Mouse (Mus musculus) forebrain, embryonic 16.5 days (tissue): ENCODE data around the gene Cftr. TPM values are rescaled to one million over a fixed set of nuclear protein-coding genes. Genes with fewer than 3 reads are reported as not detected.

ENCODE experiments used
- ATAC-seq: fragments of 200-750 bp; cut with Nextera tagmentation; 2 replicates; pipeline ENCODE4 v1.8.0; 2017; ENCODE audit warnings: mild to moderate bottlenecking, moderate library complexity
- H3K27ac ChIP-seq: fragments of 300-500 bp; sonication (generic); 2 replicates; pipeline ENCODE4 v1.5.1; 2014; ENCODE audit warnings: low read length, control low read depth
- H3K27me3 ChIP-seq: fragments of 300-500 bp; sonication (generic); replicated peaks from 2 replicates; pipeline ENCODE4 v1.6.1; 2014; ENCODE audit warnings: low read length; ENCODE audit not compliant: control insufficient read depth, insufficient read depth
- H3K36me3 ChIP-seq: fragments of 300-500 bp; sonication (generic); 2 replicates; pipeline ENCODE4 v1.6.1; 2014; ENCODE audit not compliant: control insufficient read depth, insufficient read depth
- H3K4me1 ChIP-seq: fragments of 300-500 bp; sonication (generic); replicated peaks from 2 replicates; pipeline ENCODE4 v1.6.1; 2014; ENCODE audit warnings: low read length; ENCODE audit not compliant: control insufficient read depth, insufficient read depth
- H3K4me2 ChIP-seq: fragments of 300-500 bp; sonication (generic); 2 replicates; pipeline ENCODE4 v1.6.1; 2014; ENCODE audit warnings: mild to moderate bottlenecking, low read length, control low read depth
- H3K4me3 ChIP-seq: fragments of 300-500 bp; sonication (generic); replicated peaks from 2 replicates; pipeline ENCODE4 v1.5.1; 2014; ENCODE audit warnings: mild to moderate bottlenecking, low read length, control low read depth
- H3K9ac ChIP-seq: fragments of 300-500 bp; sonication (generic); replicated peaks from 2 replicates; pipeline ENCODE4 v1.6.1; 2014; ENCODE audit warnings: low read depth, low read length, control low read depth
- H3K9me3 ChIP-seq: fragments of 300-500 bp; sonication (generic); 2 replicates; pipeline ENCODE4 v1.6.1; 2016; ENCODE audit warnings: low read length; ENCODE audit not compliant: control insufficient read depth
- WGBS: fragments of 180-500 bp; shearing (Covaris S2); extraction: QIAGEN DNeasy Blood & Tissue Kit; methylation state at CpG from one replicate; pipeline ENCODE4 v1.1.7; 2014; 5-methylcytosine and 5-hydroxymethylcytosine counted together
- polyA plus RNA-seq: library from polyadenylated mRNA; unstranded; fragments of >200 nt; fragmentation: Nextera tagmentation; extraction: Ambion mirVana; gene quantifications from 2 replicates; pipeline ENCODE4 v1.2.1, GENCODE M21; 2015

Cftr gene
- polyA plus RNA-seq, 1 experiment from 2014 or later = 0.32 TPM

GRCm38 (mm10) chr6:18182903-18183302 lies 12.4 kb downstream of the Cftr start:
- ATAC-seq = no peak
- H3K4me3 ChIP-seq = no peak overlapping the region
- H3K9me3 ChIP-seq = no peaks in the 10 kb centered on the region
- no peak overlapping the region for H3K9ac ChIP-seq
- H3K36me3 ChIP-seq = no peaks in the 10 kb centered on the region
- H3K27me3 ChIP-seq = no peaks in the 10 kb centered on the region
- H3K4me2 ChIP-seq = no peak overlapping the region
- H3K27ac ChIP-seq = no peak overlapping the region
- no peaks in the 10 kb centered on the region for H3K4me1 ChIP-seq

- WGBS = 92% methylated on average over 1 of the region's 1 CpGs
Measured at GRCm38 (mm10) chr6:18220691-18221090, 50.2 kb downstream of the Cftr start.

GRCm38 (mm10) chr6:18223206-18223605 lies 52.7 kb downstream of the Cftr start:
- no peak for ATAC-seq
- Histone ChIP-seq H3K4me1 (no peaks in the 10 kb centered on the region), H3K9ac (no peak overlapping the region), H3K4me3 (no peak overlapping the region), H3K9me3 (no peaks in the 10 kb centered on the region), H3K4me2 (no peak overlapping the region), H3K27ac (no peak overlapping the region), H3K36me3 (no peaks in the 10 kb centered on the region), H3K27me3 (no peaks in the 10 kb centered on the region)
- 95% methylated on average over 4 of the region's 4 CpGs for WGBS

More at GRCm38 (mm10) chr6:18220691-18221090, 50.2 kb downstream of the Cftr start:
- no peak for ATAC-seq
- no peaks in the 10 kb centered on the region for H3K9me3 ChIP-seq
- H3K4me2 ChIP-seq = no peak overlapping the region
- H3K27me3 ChIP-seq = no peaks in the 10 kb centered on the region
- no peaks in the 10 kb centered on the region for H3K36me3 ChIP-seq
- H3K27ac ChIP-seq = no peak overlapping the region
- H3K4me1 ChIP-seq = no peaks in the 10 kb centered on the region
- no peak overlapping the region for H3K9ac ChIP-seq
- no peak overlapping the region for H3K4me3 ChIP-seq

GRCm38 (mm10) chr6:18225157-18225556 lies 54.7 kb downstream of the Cftr start:
- Histone ChIP-seq H3K4me1 (no peaks in the 10 kb centered on the region), H3K4me2 (no peak overlapping the region), H3K36me3 (no peaks in the 10 kb centered on the region), H3K4me3 (no peak overlapping the region), H3K27me3 (no peaks in the 10 kb centered on the region), H3K9me3 (no peaks in the 10 kb centered on the region), H3K27ac (no peak overlapping the region), H3K9ac (no peak overlapping the region)
- WGBS = 9% methylated on average over 3 of the region's 3 CpGs
- no peak for ATAC-seq

- no peaks in the 10 kb centered on the region for H3K36me3 ChIP-seq
- H3K4me1 ChIP-seq = no peaks in the 10 kb centered on the region
- no peak overlapping the region for H3K4me3 ChIP-seq
- H3K9ac ChIP-seq = no peak overlapping the region
- WGBS = 6% methylated on average over 1 of the region's 1 CpGs
- no peaks in the 10 kb centered on the region for H3K27me3 ChIP-seq
- no peak for ATAC-seq
- H3K4me2 ChIP-seq = no peak overlapping the region
- H3K27ac ChIP-seq = no peak overlapping the region
- H3K9me3 ChIP-seq = no peaks in the 10 kb centered on the region
Measured at GRCm38 (mm10) chr6:18246495-18246894, 76.0 kb downstream of the Cftr start.

GRCm38 (mm10) chr6:18247891-18248463 lies 77.5 kb downstream of the Cftr start:
- Histone ChIP-seq H3K27me3 (no peaks in the 10 kb centered on the region), H3K9me3 (no peaks in the 10 kb centered on the region), H3K36me3 (no peaks in the 10 kb centered on the region), H3K27ac (no peak overlapping the region), H3K9ac (no peak overlapping the region), H3K4me3 (no peak overlapping the region), H3K4me2 (no peak overlapping the region), H3K4me1 (no peaks in the 10 kb centered on the region)
- WGBS = 44% methylated on average over 2 of the region's 2 CpGs
- ATAC-seq = no peak

- no peak overlapping the region for H3K4me2 ChIP-seq
- no peak overlapping the region for H3K27ac ChIP-seq
- H3K36me3 ChIP-seq = no peaks in the 10 kb centered on the region
- 54% methylated on average over 4 of the region's 4 CpGs for WGBS
- no peaks in the 10 kb centered on the region for H3K4me1 ChIP-seq
- H3K27me3 ChIP-seq = no peaks in the 10 kb centered on the region
- H3K9ac ChIP-seq = no peak overlapping the region
- ATAC-seq = no peak
- H3K9me3 ChIP-seq = no peaks in the 10 kb centered on the region
- H3K4me3 ChIP-seq = no peak overlapping the region
Measured at GRCm38 (mm10) chr6:18248464-18248863, 78.0 kb downstream of the Cftr start.

- WGBS = 38% methylated on average over 5 of the region's 5 CpGs
- H3K9me3 ChIP-seq = no peaks in the 10 kb centered on the region
- H3K4me3 ChIP-seq = no peak overlapping the region
- H3K4me2 ChIP-seq = no peak overlapping the region
- H3K9ac ChIP-seq = no peak overlapping the region
- H3K27ac ChIP-seq = no peak overlapping the region
- H3K36me3 ChIP-seq = no peaks in the 10 kb centered on the region
- H3K4me1 ChIP-seq = no peaks in the 10 kb centered on the region
- no peaks in the 10 kb centered on the region for H3K27me3 ChIP-seq
- no peak for ATAC-seq
Measured at GRCm38 (mm10) chr6:18254586-18254985, 84.1 kb downstream of the Cftr start.

- H3K4me1 ChIP-seq = no peaks in the 10 kb centered on the region
- 0% methylated on average over 1 of the region's 1 CpGs for WGBS
- H3K27me3 ChIP-seq = no peaks in the 10 kb centered on the region
- H3K4me2 ChIP-seq = no peak overlapping the region
- H3K36me3 ChIP-seq = no peaks in the 10 kb centered on the region
- ATAC-seq = no peak
- H3K9me3 ChIP-seq = no peaks in the 10 kb centered on the region
- H3K27ac ChIP-seq = no peak overlapping the region
- no peak overlapping the region for H3K9ac ChIP-seq
- H3K4me3 ChIP-seq = no peak overlapping the region
Measured at GRCm38 (mm10) chr6:18270983-18271382, 100.5 kb downstream of the Cftr start.

GRCm38 (mm10) chr6:18300781-18301180 lies 130.3 kb downstream of the Cftr start:
- Histone ChIP-seq H3K9ac (no peak overlapping the region), H3K27ac (no peak overlapping the region), H3K9me3 (no peaks in the 10 kb centered on the region), H3K27me3 (no peaks in the 10 kb centered on the region), H3K36me3 (no peaks in the 10 kb centered on the region), H3K4me2 (no peak overlapping the region), H3K4me3 (no peak overlapping the region), H3K4me1 (no peaks in the 10 kb centered on the region)
- no peak for ATAC-seq
- 87% methylated on average over 2 of the region's 2 CpGs for WGBS
